Mouse (Mus musculus): ENCODE measurements around the gene Mrtfa.

DNA sequence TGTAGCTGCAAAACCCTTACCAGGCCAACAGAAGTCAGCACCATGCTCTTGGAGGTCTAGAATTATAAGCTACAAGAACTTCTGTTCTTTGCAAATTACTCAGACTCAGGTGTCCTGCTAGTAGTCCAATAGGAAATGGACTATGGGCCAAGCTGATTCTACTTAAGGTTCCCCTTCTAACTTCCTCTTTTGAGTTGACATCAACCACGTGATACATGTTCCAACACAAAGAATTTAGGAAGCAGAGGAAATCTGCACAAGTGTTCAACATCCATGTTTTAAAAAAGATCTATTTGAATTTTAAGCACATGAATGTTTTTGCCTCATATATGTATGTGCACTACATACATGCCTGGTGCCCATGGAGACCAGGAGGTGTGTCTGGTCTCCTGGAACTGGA lies 116.0 kb downstream of the Mrtfa start:
- TF ChIP-seq TAL1 (conservative IDR thresholded peaks at IDR 0.05; ENCODE audit: low read depth, low read length): no peak
- no peak for TF ChIP-seq CTCF (IDR thresholded peaks at IDR 0.05; ENCODE audit: low read depth, low read length)
- no peak for TF ChIP-seq GATA1 (IDR thresholded peaks at IDR 0.05; ENCODE audit: borderline replicate concordance, low read length)
- TF ChIP-seq POLR2AphosphoS5 (IDR thresholded peaks at IDR 0.05; ENCODE audit: insufficient replicate concordance, low read depth, low read length): no peak

Measured in G1E (cell line).